Mouse (Mus musculus): ENCODE data around the gene Fus. TPM values are rescaled to one million over a fixed set of nuclear protein-coding genes. Genes with fewer than 3 reads are reported as not detected.
"Not testable (repeated sequence)": the region's sequence is repeated elsewhere in the genome, so short reads cannot be mapped to it uniquely, and the experiment has no call there.

Gene Fus
- polyA plus RNA-seq, 1 experiment from 2014 or later, result 440 TPM

DNA sequence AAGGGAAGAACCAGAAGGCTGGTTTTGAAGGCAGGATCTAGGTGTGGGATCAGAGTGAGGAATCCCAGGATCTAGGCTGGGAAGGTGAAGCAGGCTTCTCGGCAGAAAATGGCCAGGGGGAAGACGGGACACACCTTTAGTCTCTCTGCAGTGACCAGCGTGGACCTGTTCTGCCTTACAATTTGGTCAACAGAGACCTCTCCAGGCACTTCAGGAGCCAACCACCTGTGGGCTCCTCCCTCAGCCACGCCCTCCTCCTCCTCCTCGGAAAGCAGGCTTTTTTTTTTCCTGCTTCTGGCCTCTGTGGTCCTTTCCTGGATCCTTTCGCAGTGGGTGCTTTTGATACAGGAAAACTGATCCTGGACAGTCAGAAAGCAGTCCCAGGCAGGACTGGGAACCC is 37.3 kb upstream of the Fus start, which contains the start of gene Prss8:
TSS of gene Prss8 (minus strand) at position 182 of the 400 bp plus-strand sequence.
- WGBS, result 4% methylated on average over 6 of the region's 6 CpGs
- H3K4me2 ChIP-seq, result peak within 1 kb of the TSS; percentile 55
- peak; percentile 30; the same call in 1 of the 2 replicates for ATAC-seq (replicated peaks; ENCODE audit: low FRiP score)

DNA sequence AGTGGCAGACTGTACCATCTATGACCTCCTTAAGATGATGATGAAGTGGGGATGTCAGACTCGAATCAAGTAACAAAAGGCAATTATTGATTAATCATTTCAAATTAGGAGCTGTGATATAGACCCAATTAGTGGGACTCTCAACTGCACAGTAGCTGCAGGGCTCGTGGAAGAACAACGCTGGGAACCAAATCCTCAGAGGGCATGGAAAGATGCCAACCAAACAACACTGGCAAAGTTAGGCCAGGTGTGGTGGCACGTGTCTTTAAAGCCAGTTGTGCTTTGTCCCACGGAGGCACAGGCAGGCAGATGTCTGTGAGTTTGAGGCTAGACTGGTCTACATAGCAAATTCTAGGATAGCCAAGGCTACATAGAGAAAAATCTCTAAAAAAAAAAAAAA is 36.6 kb upstream of the Fus start:
- Histone ChIP-seq H3K4me3 (replicated peaks) (no peak overlapping the region), H3K27ac (0 out of 2 replicates have a peak overlapping the region, but pooled peaks have one; percentile 89), H3K9me3 (replicated peaks) (no peaks in the 10 kb centered on the region), H3K27me3 (peaks cover 9% of the 10 kb centered on the region), H3K4me1 (peaks cover 88% of the 10 kb centered on the region), H3K4me2 (no peak overlapping the region; the same call in 1 of the 2 replicates), H3K9ac (no peak overlapping the region), H3K36me3 (peaks cover 18% of the 10 kb centered on the region)
- ATAC-seq (replicated peaks; ENCODE audit: low FRiP score), result no peak
- 81% methylated on average over 5 of the region's 5 CpGs for WGBS

More for the DNA sequence above, 37.3 kb upstream of the Fus start, which contains the start of gene Prss8:
- H3K27me3 ChIP-seq, result peaks cover 9% of the 10 kb centered on the region
- peak within 1 kb of the TSS; percentile 53 for H3K4me3 ChIP-seq (replicated peaks)
- H3K36me3 ChIP-seq, result peaks cover 25% of the 10 kb centered on the region
- peaks cover 92% of the 10 kb centered on the region for H3K4me1 ChIP-seq
- H3K9me3 ChIP-seq (replicated peaks), result no peaks in the 10 kb centered on the region
- H3K9ac ChIP-seq, result peak within 1 kb of the TSS; percentile 64
- peak within 1 kb of the TSS; percentile 93 for H3K27ac ChIP-seq

DNA sequence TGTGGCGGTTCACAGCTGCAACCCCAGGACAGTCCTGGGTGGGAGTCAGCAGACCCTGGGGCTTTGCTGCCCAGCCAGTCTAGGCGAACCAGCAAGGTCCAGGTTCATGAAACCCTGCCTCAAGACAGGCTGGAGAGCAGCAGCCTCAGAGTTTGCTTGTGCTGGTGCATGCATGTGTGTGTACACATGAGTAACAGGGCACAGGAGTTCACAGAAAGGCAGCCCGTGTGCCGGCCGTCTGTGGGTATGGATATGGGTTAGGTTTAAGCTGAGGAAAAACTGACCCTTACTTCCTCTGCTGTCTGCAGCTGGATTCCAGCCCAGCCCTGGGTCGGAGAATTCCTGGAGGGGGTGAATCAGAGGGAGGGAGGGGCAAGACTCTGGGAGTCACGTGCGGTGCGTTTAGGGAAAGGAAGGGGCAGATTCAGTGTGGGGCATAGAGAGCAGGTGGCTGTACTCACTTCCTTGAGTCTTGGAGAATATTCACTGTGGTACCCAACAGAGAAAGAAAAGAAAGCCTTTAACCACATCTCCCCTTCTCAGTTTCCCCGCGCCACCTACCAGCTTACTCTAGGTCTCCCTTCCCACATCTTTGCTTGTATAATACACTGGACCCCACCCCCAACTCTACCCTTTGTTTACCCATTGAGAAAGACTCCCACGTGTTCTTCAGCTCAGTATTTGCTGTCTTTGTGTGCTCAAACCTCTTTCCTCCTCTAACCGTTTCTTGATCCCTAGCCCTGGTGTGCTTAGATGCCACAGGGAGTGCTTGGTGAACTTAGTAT is 35.7 kb upstream of the Fus start:
- H3K4me1 ChIP-seq, result peaks cover 88% of the 10 kb centered on the region
- ATAC-seq (replicated peaks; ENCODE audit: low FRiP score), result no peak
- peak overlapping the region; percentile 89 for H3K27ac ChIP-seq
- peaks cover 9% of the 10 kb centered on the region for H3K36me3 ChIP-seq
- no peaks in the 10 kb centered on the region for H3K9me3 ChIP-seq (replicated peaks)
- 32% methylated on average over 13 of the region's 13 CpGs for WGBS
- H3K4me3 ChIP-seq (replicated peaks), result no peak overlapping the region
- H3K4me2 ChIP-seq, result peak overlapping the region; percentile 4
- H3K9ac ChIP-seq, result no peak overlapping the region
- H3K27me3 ChIP-seq, result peaks cover 9% of the 10 kb centered on the region

DNA sequence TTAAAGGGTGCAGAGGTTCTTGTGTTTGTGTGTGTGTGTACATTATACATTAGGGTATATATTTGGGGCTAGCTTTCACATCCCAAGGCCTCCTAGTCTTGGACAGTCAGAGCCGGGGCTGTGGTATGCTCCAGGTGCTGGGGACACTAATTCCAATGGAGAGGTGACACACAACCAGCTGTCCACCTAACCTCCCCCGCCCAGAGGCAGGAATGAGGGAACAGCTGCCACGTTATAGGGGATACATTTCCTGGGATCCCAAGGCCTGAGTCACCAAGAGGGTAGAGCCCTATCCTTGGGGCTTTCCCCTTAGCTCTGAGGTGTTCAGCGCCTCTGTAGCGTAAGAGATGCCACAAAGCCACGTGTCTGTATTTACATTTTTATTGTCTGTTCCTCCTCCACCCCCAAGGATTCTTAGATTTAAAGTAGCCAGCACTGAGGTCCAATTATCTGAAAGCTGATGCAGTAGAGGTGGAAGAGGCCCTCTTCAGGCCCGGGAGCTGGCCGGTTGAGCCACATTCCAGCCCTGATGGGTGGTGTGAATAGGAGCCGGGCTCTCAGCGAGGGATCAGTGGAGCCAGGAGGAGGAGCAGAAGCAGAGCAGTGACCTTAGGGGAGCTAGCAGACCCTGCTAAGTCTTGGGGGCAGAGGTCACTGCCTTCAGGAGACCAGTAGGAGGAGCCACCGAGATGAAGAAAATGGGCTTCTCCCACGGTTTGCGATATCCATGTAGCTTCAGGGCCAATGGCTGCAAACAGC is 34.8 kb upstream of the Fus start:
- no peaks in the 10 kb centered on the region for H3K9me3 ChIP-seq (replicated peaks)
- H3K36me3 ChIP-seq, result no peaks in the 10 kb centered on the region
- no peak for ATAC-seq (replicated peaks; ENCODE audit: low FRiP score)
- H3K4me1 ChIP-seq, result peaks cover 80% of the 10 kb centered on the region
- WGBS, result 19% methylated on average over 13 of the region's 13 CpGs
- 0 out of 2 replicates have a peak overlapping the region, but pooled peaks have one; percentile 8 for H3K9ac ChIP-seq
- no peak overlapping the region for H3K4me3 ChIP-seq (replicated peaks)
- H3K27me3 ChIP-seq, result peaks cover 9% of the 10 kb centered on the region
- H3K4me2 ChIP-seq, result peak overlapping the region; percentile 8; the same call in 1 of the 2 replicates
- H3K27ac ChIP-seq, result peak overlapping the region; percentile 89

DNA sequence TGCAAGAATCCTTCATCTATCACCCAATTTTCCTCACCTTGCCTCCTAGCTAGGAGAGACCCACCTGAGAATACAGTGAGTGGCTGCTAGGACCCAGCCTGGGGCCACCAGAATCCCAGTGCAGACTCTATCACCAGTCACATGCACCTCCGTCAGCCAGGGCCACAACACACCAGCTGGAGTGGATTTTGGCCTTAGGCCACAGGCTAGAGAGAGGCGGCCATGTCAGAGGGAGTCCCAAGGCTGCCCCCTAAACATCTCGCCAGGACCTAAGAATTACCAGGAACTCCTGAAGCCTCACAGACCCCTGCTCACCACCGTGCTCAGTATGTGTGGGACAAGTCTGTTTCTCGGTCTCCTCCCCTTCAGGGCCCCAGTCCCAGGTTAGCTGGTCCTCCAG is 33.2 kb upstream of the Fus start:
- H3K27me3 ChIP-seq, result peaks cover 4% of the 10 kb centered on the region
- H3K27ac ChIP-seq, result peak overlapping the region; percentile 80; the same call in 1 of the 2 replicates
- no peak overlapping the region for H3K4me2 ChIP-seq
- H3K36me3 ChIP-seq, result no peaks in the 10 kb centered on the region
- 83% methylated on average over 5 of the region's 5 CpGs for WGBS
- H3K4me1 ChIP-seq, result peaks cover 65% of the 10 kb centered on the region
- H3K9ac ChIP-seq, result 0 out of 2 replicates have a peak overlapping the region, but pooled peaks have one; percentile 44
- no peak overlapping the region for H3K4me3 ChIP-seq (replicated peaks)
- no peaks in the 10 kb centered on the region for H3K9me3 ChIP-seq (replicated peaks)
- ATAC-seq (replicated peaks; ENCODE audit: low FRiP score), result no peak

DNA sequence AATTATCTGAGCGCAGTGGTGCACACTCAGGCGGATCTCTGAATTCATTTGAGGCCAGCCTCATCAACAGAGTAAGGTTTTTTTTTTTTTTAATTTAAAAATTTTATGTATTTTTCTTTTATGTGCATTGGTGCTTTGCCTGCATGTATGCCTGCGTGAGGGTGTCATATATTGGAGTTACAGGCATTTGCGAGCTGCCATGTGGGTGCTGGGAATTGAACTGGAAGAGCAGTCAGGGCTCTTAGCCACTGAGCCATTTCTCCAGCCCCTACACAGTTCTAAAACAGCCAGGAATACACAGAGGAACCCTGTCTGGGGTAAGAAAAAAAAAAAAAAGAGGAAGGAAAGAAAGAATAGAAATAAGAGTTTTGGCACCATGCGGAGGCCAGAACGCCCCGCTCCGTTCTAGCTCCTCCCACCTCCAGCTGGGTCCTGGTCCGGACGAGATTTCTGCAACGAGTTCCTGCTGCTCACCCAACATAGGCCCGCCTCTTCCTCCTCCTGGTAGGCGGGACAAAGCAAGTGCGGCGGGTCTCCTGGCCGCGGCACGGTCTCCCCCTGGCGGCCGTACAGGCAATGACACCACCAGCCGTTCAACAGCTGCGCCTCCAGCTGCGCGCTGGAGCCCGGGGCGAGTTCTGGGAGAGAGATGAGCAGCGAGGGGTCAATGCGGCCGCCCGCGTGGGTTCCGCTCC is 32.1 kb upstream of the Fus start:
- peak; percentile 92 for ATAC-seq (replicated peaks; ENCODE audit: low FRiP score)
- Histone ChIP-seq H3K9me3 (replicated peaks) (no peaks in the 10 kb centered on the region), H3K4me2 (peak overlapping the region; percentile 99), H3K27ac (peak overlapping the region; percentile 80), H3K36me3 (no peaks in the 10 kb centered on the region), H3K27me3 (no peaks in the 10 kb centered on the region), H3K4me1 (peaks cover 58% of the 10 kb centered on the region), H3K4me3 (replicated peaks) (peak overlapping the region; percentile 78), H3K9ac (peak overlapping the region; percentile 85)
- WGBS, result 6% methylated on average over 32 of the region's 32 CpGs

DNA sequence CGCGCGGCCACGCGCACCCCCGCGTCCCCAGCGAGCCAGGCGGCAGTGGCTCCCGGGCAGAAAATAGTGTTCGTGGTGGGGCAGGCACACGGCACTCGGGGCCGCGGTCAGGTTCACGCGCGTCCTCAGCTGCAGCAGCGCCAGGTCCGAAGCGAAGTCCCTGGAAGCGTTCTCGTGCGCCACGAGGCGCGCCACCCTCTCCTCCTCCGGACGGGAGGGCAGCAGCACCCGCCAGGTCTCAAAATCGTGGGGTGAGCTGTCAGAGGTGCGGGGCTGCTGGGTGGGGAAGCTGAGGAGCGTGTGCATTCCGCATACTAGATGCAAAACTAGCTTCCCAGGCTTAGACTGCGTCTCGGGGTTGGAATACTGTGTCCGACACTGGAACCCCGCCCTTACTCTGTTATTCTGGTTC is 31.5 kb upstream of the Fus start:
- Histone ChIP-seq H3K4me1 (peaks cover 52% of the 10 kb centered on the region), H3K9me3 (replicated peaks) (no peaks in the 10 kb centered on the region), H3K4me3 (replicated peaks) (peak overlapping the region; percentile 78), H3K27me3 (no peaks in the 10 kb centered on the region), H3K9ac (peak overlapping the region; percentile 85), H3K4me2 (peak overlapping the region; percentile 99), H3K36me3 (no peaks in the 10 kb centered on the region), H3K27ac (peak overlapping the region; percentile 67)
- 1% methylated on average over 38 of the region's 38 CpGs for WGBS
- ATAC-seq (replicated peaks; ENCODE audit: low FRiP score), result peak; percentile 50

DNA sequence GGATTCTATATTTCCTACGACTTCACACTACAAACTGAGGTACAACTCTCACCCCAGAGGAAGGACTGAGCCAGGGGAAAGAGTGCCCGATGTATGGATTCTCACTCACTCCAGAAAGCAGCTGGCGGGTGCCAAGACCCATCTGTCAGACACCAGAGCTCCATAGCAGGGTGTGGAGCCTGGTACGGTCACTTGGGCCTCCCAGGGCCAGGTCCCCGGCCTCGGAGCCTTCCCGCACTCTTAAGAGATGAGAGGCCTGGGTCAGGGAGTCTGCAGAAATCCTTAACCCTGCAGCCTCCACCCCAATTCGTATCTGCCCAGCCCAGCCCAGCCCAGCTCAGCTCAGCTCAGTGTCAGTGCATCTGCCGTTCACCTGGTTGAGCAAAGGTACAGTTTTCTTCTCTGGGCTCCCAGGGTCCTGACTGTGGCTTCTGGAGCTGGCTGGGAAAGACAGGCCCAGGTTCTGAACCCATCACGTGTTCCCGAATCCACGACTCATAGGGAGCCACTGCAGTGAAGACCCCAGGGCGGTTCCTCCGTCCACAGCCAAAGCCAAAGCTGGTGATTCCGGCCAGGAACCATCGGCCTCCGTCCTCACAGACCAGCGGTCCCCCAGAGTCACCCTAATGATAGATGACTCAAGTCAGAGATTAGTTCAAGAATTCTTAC is 30.9 kb upstream of the Fus start:
- ATAC-seq (replicated peaks; ENCODE audit: low FRiP score), result no peak
- Histone ChIP-seq H3K36me3 (no peaks in the 10 kb centered on the region), H3K9ac (peak overlapping the region; percentile 85), H3K27me3 (no peaks in the 10 kb centered on the region), H3K4me3 (replicated peaks) (peak overlapping the region; percentile 78), H3K9me3 (replicated peaks) (no peaks in the 10 kb centered on the region), H3K27ac (peak overlapping the region; percentile 67; the same call in 1 of the 2 replicates), H3K4me1 (peaks cover 48% of the 10 kb centered on the region), H3K4me2 (peak overlapping the region; percentile 99)
- WGBS, result 55% methylated on average over 18 of the region's 18 CpGs

DNA sequence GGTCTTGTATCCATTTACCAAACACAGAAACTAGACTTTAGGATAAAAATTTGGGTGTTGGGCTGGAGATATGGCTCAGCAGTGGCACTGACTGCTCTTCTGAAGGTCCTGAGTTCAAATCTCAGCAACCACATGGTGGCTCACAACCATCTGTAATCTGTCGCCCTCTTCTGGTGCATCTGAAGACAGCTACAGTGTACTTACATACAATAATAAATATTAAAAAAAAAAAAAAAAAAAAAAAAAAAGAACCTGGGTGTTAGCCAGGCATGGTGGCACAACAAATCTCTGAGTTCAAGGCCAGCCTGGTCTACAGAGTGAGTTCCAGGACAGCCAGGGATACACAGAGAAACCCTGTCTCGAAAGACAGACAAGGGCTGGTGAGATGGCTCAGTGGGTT is 25.2 kb upstream of the Fus start:
- H3K27me3 ChIP-seq, result peaks cover 39% of the 10 kb centered on the region
- not testable (repeated sequence) for H3K4me1 ChIP-seq; H3K9me3 ChIP-seq (replicated peaks); H3K9ac ChIP-seq; ATAC-seq (replicated peaks; ENCODE audit: low FRiP score); H3K4me3 ChIP-seq (replicated peaks); H3K27ac ChIP-seq; H3K4me2 ChIP-seq; H3K36me3 ChIP-seq
- whole genome bisulfite sequencing, result 50% methylated on average over 2 of the region's 2 CpGs

DNA sequence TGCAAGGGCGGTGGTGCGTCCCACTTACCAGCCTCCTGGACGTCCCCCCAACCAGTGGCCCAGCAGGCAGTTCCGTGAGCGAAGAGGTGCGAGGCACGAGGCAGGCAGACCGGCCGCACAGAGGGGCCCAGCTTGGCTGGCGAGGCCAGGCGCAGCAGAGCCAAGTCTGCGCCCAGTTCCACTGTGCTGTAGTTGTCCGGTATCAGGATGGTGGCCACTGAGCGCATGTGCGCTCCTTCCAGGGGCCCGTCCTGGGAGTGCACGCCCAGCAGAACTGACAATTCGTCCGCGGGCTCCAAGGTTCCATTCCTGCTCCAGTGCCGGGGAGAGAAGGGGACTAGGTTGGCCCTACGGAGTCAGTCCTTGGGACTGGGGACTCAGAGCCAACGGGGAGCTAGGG is 22.6 kb upstream of the Fus start:
- WGBS, result 5% methylated on average over 23 of the region's 23 CpGs
- Histone ChIP-seq H3K4me1 (peaks cover 8% of the 10 kb centered on the region; the same call in 1 of the 2 replicates), H3K27ac (no peak overlapping the region), H3K36me3 (no peaks in the 10 kb centered on the region), H3K27me3 (peaks cover 39% of the 10 kb centered on the region), H3K4me2 (peak overlapping the region; percentile 48), H3K9me3 (replicated peaks) (no peaks in the 10 kb centered on the region), H3K9ac (no peak overlapping the region), H3K4me3 (replicated peaks) (peak overlapping the region; percentile 17)
- peak; percentile 71; the same call in 1 of the 2 replicates for ATAC-seq (replicated peaks; ENCODE audit: low FRiP score)

DNA sequence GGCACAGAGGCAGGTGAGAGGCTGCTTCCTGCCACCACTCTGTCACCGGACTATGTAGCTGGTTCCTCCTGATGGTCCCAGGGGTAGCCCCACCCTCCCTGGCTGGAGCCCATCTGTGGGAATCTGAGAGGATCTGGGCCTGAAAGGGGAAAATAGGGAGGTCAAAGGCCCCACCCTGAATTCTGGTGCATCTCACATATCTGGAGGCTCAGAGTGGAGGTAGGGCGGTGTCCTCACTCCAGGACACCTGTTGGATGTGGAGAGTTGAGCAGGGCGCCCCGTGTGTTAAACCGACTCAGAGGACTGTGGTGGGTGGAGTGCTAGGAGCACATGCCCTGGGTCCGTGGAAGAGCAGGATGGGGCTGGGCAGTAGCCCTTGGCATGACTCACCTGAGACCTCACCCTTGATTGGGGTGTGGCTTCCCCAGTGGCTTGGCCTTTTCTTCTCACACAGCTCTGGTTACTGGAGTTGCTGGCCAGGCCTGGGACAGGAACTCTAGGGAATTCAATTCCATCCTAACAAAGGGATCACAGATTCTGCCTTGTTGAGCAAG is 20.7 kb upstream of the Fus start, which contains the start of gene Prss36:
TSS of gene Prss36 (minus strand) at position 256 of the 554 bp plus-strand sequence.
- WGBS, result 81% methylated on average over 6 of the region's 6 CpGs
- no peak for ATAC-seq (replicated peaks; ENCODE audit: low FRiP score)

More for the DNA sequence above, 20.7 kb upstream of the Fus start, which contains the start of gene Prss36:
- Histone ChIP-seq H3K27ac (no peak within 1 kb of the TSS), H3K4me2 (no peak within 1 kb of the TSS), H3K4me1 (peaks cover 8% of the 10 kb centered on the region; the same call in 1 of the 2 replicates), H3K36me3 (no peaks in the 10 kb centered on the region), H3K9ac (no peak within 1 kb of the TSS), H3K9me3 (replicated peaks) (no peaks in the 10 kb centered on the region), H3K27me3 (peaks cover 39% of the 10 kb centered on the region), H3K4me3 (replicated peaks) (no peak within 1 kb of the TSS)

Measured in kidney, embryonic 15.5 days (tissue).